Mouse (Mus musculus) forebrain, embryonic 12.5 days (tissue): ENCODE results near the gene Urgcp. TPM values are rescaled to one million over a fixed set of nuclear protein-coding genes. Genes with fewer than 3 reads are reported as not detected.
A peak's percentile ranks its signal among the peaks of the same experiment; 100 is the strongest.
"Not testable (repeated sequence)": the region's sequence is repeated elsewhere in the genome, so short reads cannot be mapped to it uniquely, and the experiment has no call there.

Experiments
- ATAC-seq: fragments of 200-750 bp; cut with Nextera tagmentation; 2 replicates; pipeline ENCODE4 v1.8.0; 2017; ENCODE audit warnings: moderate TSS enrichment; ENCODE audit not compliant: low FRiP score
- H3K27ac ChIP-seq: fragments of 300-500 bp; sonication (generic); 2 replicates; pipeline ENCODE4 v1.5.1; 2016; ENCODE audit warnings: mild to moderate bottlenecking
- H3K27me3 ChIP-seq: fragments of 300-500 bp; sonication (generic); 2 replicates; pipeline ENCODE4 v1.6.1; 2016; ENCODE audit warnings: mild to moderate bottlenecking
- H3K36me3 ChIP-seq: fragments of 300-500 bp; sonication (generic); replicated peaks from 2 replicates; pipeline ENCODE4 v1.6.1; 2016; ENCODE audit warnings: mild to moderate bottlenecking
- H3K4me1 ChIP-seq: fragments of 300-500 bp; sonication (generic); 2 replicates; pipeline ENCODE4 v1.6.1; 2016
- H3K4me2 ChIP-seq: fragments of 300-500 bp; sonication (generic); 2 replicates; pipeline ENCODE4 v1.6.1; 2016; ENCODE audit warnings: mild to moderate bottlenecking, moderate library complexity
- H3K4me3 ChIP-seq: fragments of 300-500 bp; sonication (generic); replicated peaks from 2 replicates; pipeline ENCODE4 v1.5.1; 2016; ENCODE audit warnings: mild to moderate bottlenecking
- H3K9ac ChIP-seq: fragments of 300-500 bp; sonication (generic); 2 replicates; pipeline ENCODE4 v1.6.1; 2016; ENCODE audit warnings: mild to moderate bottlenecking
- H3K9me3 ChIP-seq: fragments of 300-500 bp; sonication (generic); 2 replicates; pipeline ENCODE4 v1.6.1; 2016
- WGBS: fragments of 180-500 bp; shearing (Covaris S2); methylation state at CpG from one replicate; pipeline ENCODE4 v1.1.7; 2016; 5-methylcytosine and 5-hydroxymethylcytosine counted together
- polyA plus RNA-seq: library from polyadenylated mRNA; unstranded; fragments of >200 nt; fragmentation: Nextera tagmentation; extraction: Ambion mirVana; gene quantifications from 2 replicates; pipeline ENCODE4 v1.2.1, GENCODE M21; 2016

Gene Urgcp
- polyA plus RNA-seq, result 24.8 and 26.2 TPM in 2 replicates

DNA sequence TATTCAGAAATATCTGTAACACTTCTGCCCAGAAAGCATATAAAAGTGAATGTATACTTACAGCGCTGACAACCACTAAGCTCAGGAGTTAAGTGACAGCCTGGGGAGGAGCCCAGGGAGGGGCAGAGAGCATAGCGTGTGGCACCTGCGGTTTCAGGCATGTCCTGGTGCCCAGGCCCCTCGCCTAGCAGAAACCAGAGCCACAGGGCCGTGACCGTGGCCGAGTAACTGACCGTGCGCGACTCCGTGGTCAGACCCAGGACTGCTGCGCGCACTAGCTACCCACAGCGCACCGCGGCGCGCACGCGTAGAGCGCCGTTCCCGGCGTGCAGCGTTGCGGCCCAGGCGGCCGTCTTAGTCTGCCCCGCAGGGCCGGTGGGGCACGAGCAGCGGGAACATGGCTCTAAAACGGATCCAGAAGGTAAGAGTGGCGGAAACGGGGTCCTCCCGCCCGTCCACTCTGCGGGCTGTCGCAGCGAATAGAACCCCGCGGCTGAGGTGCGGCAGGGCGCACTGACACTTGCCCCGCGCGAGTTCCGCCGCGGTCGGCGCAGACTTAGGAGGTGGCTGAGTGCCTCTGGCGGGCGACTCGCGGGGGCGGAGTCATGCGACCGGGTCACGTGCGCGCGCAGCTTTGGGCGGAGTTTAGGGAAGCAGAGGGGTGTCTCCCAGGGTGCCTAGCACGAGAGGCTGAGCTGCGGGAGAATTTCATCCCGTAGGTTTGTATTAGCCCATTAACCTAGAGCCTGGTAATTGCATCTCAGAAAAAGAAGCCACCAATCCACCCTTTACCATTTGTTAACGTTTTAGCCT lies at the start of gene Urgcp:
Gene Urgcp (minus strand): TSS at position 557 of the 813 bp plus-strand sequence.
- Histone ChIP-seq H3K27ac (peak within 1 kb of the TSS; percentile 91), H3K27me3 (no peaks in the 10 kb centered on the region), H3K9ac (peak within 1 kb of the TSS; percentile 86), H3K36me3 (no peaks in the 10 kb centered on the region), H3K4me3 (peak within 1 kb of the TSS; percentile 75), H3K4me2 (peak within 1 kb of the TSS; percentile 68), H3K9me3 (no peaks in the 10 kb centered on the region), H3K4me1 (peaks cover 13% of the 10 kb centered on the region)
- under 1% methylated on average over 68 of the region's 68 CpGs for WGBS
- peak; percentile 99 for ATAC-seq

DNA sequence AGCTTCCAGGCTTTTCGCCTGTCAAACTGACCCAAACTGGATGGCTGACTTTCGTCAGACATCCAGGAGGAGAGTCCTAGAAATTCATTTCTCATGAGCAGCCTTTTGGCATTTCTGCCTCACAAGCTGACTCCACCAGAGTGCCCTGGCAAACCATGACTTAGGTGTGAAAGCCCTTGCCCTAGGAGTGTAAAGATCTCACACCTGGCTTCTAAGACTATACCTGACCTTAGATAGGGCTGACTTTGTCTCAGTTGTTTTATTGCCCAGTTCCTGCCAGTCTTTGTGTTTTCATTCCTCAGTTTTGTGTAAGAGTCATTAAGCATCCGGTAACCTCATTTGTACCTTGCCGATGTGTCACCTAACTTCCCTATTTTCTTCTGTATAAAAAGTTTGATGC lies 47.3 kb upstream of the Urgcp start:
- 90% methylated on average over 4 of the region's 4 CpGs for WGBS
- H3K9ac ChIP-seq, H3K36me3 ChIP-seq, H3K4me1 ChIP-seq, H3K9me3 ChIP-seq, ATAC-seq, H3K27me3 ChIP-seq, H3K27ac ChIP-seq, H3K4me2 ChIP-seq, H3K4me3 ChIP-seq: not testable (repeated sequence)

DNA sequence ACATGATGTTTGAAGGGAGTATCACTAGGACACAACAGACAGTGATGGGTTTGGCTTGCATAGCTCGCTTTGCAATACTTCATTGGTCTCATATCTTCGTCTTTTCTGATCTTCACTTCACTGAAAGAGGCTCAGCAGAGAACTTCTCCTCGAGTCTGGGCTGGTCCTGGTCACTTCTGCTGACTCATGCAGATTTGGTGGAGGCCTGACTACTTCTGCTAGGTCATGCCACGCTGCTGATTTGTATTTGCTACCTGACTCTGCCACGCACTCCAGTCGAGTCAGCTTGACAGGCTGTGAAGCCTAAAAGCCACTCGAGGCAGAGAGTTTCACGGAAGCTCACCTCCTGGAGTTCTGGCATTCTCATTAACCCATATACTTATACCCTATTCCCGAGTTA lies 45.8 kb upstream of the Urgcp start:
- Histone ChIP-seq H3K9me3 (peaks cover 2% of the 10 kb centered on the region; the same call in 1 of the 2 replicates), H3K9ac (no peak overlapping the region), H3K4me2 (no peak overlapping the region), H3K4me3 (no peak overlapping the region), H3K36me3 (no peaks in the 10 kb centered on the region), H3K4me1 (peaks cover 6% of the 10 kb centered on the region; the same call in 1 of the 2 replicates), H3K27ac (no peak overlapping the region), H3K27me3 (no peaks in the 10 kb centered on the region)
- 83% methylated on average over 9 of the region's 9 CpGs for WGBS
- no peak for ATAC-seq

GRCm38 (mm10) chr11:5805711-5806110 lies 43.5 kb upstream of the Urgcp start:
- WGBS, result 91% methylated on average over 3 of the region's 3 CpGs
- H3K4me3 ChIP-seq, result no peak overlapping the region

GRCm38 (mm10) chr11:5804174-5804573 lies 42.0 kb upstream of the Urgcp start:
- Histone ChIP-seq H3K9me3 (peaks cover 2% of the 10 kb centered on the region; the same call in 1 of the 2 replicates), H3K9ac (no peak overlapping the region), H3K4me2 (no peak overlapping the region), H3K4me1 (peaks cover 6% of the 10 kb centered on the region; the same call in 1 of the 2 replicates), H3K36me3 (peaks cover 26% of the 10 kb centered on the region), H3K4me3 (no peak overlapping the region), H3K27me3 (no peaks in the 10 kb centered on the region), H3K27ac (no peak overlapping the region)
- 82% methylated on average over 5 of the region's 5 CpGs for WGBS
- ATAC-seq, result no peak

More at GRCm38 (mm10) chr11:5805711-5806110, 43.5 kb upstream of the Urgcp start:
- peaks cover 6% of the 10 kb centered on the region; the same call in 1 of the 2 replicates for H3K4me1 ChIP-seq
- peaks cover 11% of the 10 kb centered on the region for H3K36me3 ChIP-seq
- ATAC-seq, result no peak
- H3K4me2 ChIP-seq, result no peak overlapping the region
- no peak overlapping the region for H3K9ac ChIP-seq
- peaks cover 2% of the 10 kb centered on the region; the same call in 1 of the 2 replicates for H3K9me3 ChIP-seq
- H3K27me3 ChIP-seq, result no peaks in the 10 kb centered on the region
- no peak overlapping the region for H3K27ac ChIP-seq

DNA sequence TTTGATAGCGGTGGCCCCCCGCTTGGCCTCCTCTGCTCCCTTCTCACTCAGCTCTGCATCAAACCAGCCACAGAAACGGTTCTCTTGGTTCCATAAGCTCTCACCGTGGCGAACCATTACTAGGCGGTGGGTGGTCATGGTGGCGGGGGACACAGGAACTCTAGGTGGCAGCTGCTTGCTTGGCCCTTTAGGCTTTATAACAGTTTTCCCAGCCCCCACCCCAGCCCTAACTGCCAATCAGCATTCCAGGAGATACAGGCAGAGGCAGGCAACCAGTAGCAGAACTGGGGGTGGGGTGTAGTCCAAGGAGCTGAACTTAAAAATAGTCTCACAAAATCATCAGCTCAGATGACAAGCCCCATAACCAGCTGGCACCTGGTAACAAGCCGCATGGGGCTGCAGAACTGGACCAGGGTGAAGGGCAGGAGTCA lies 41.4 kb upstream of the Urgcp start, which contains the start of gene Pgam2:
Gene Pgam2 (minus strand): TSS at position 183 of the 431 bp plus-strand sequence.
- Histone ChIP-seq H3K27ac (no peak within 1 kb of the TSS), H3K36me3 (peaks cover 32% of the 10 kb centered on the region), H3K4me1 (peaks cover 6% of the 10 kb centered on the region; the same call in 1 of the 2 replicates), H3K9me3 (peaks cover 2% of the 10 kb centered on the region; the same call in 1 of the 2 replicates), H3K9ac (no peak within 1 kb of the TSS; the same call in 1 of the 2 replicates), H3K27me3 (no peaks in the 10 kb centered on the region), H3K4me2 (no peak within 1 kb of the TSS), H3K4me3 (no peak within 1 kb of the TSS)
- 59% methylated on average over 8 of the region's 8 CpGs for WGBS
- ATAC-seq, result peak; percentile 19; the same call in 1 of the 2 replicates

DNA sequence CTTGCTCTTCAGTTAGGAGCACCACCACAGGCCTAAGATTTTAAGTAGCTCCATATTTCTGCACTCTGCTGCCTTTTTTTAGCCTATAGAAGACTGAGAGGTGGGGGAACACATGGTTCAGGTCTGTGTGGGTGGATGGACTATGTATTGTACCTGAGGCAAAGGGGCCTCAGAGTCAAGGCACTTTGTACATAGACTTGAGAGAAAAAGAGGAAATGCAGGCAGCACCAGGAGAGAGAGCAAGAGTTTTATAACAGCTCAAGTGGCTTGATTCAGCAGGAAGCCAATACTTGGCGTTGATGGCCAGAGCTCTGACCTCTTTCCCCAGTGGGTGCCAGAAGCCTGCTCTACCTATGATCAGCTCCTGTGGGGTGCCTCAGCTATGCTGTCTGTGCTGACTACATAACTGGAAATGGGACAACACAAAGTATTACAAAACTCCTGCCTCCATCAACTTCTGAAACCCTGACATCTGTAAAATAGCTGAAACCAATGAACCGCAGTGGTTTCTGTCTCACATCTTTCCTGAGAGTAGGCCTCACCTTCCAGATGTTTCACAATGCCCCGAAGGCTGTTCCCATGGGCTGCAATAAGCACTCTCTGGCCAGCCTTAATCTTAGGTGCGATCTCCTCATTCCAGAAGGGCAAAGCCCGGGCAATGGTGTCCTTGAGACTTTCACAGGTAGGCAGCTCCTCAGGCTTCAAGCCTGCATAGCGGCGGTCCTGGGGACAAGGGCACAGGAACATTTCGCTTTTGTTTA lies 40.5 kb upstream of the Urgcp start:
- no peaks in the 10 kb centered on the region for H3K27me3 ChIP-seq
- no peak overlapping the region for H3K4me2 ChIP-seq
- peaks cover 40% of the 10 kb centered on the region for H3K36me3 ChIP-seq
- H3K4me1 ChIP-seq, result peaks cover 6% of the 10 kb centered on the region; the same call in 1 of the 2 replicates
- no peak overlapping the region; the same call in 1 of the 2 replicates for H3K9ac ChIP-seq
- H3K4me3 ChIP-seq, result no peak overlapping the region
- WGBS, result 85% methylated on average over 8 of the region's 8 CpGs
- no peak overlapping the region for H3K27ac ChIP-seq
- H3K9me3 ChIP-seq, result peaks cover 2% of the 10 kb centered on the region; the same call in 1 of the 2 replicates
- 0 out of 2 replicates have a peak, but pooled peaks have one; percentile 10 for ATAC-seq

- 0 out of 2 replicates have a peak, but pooled peaks have one; percentile 24 for ATAC-seq
- Histone ChIP-seq H3K9ac (no peak overlapping the region), H3K27me3 (no peaks in the 10 kb centered on the region), H3K36me3 (peaks cover 46% of the 10 kb centered on the region), H3K4me3 (no peak overlapping the region), H3K4me1 (peaks cover 6% of the 10 kb centered on the region; the same call in 1 of the 2 replicates), H3K9me3 (no peaks in the 10 kb centered on the region), H3K27ac (no peak overlapping the region), H3K4me2 (no peak overlapping the region)
- WGBS, result 74% methylated on average over 12 of the region's 12 CpGs
Measured at GRCm38 (mm10) chr11:5802005-5802404, 39.8 kb upstream of the Urgcp start.

DNA sequence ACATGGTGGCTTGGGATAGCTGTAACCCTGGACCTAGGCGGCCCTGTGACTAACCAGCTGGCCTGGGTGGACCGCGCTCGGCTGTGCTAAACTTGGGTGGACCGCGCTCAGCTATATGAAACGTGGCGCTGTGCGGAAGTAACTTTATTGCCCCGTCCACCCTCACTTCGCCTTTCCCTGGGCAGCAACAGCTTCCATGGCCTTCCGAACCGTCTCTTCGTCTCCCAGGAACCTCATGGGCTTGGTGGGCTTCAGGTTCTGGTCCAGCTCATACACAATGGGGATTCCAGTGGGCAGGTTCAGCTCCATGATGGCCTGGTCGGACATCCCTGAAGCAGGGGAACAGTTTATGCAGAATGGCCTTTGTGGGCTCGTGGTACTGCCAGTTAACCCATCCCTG lies 39.3 kb upstream of the Urgcp start:
- WGBS, result 97% methylated on average over 16 of the region's 16 CpGs
- no peak for ATAC-seq
- peaks cover 6% of the 10 kb centered on the region; the same call in 1 of the 2 replicates for H3K4me1 ChIP-seq
- no peaks in the 10 kb centered on the region for H3K27me3 ChIP-seq
- H3K9ac ChIP-seq, result no peak overlapping the region
- H3K36me3 ChIP-seq, result peaks cover 51% of the 10 kb centered on the region
- H3K4me3 ChIP-seq, result no peak overlapping the region
- no peak overlapping the region for H3K27ac ChIP-seq
- H3K9me3 ChIP-seq, result no peaks in the 10 kb centered on the region
- no peak overlapping the region for H3K4me2 ChIP-seq

GRCm38 (mm10) chr11:5799621-5800490 lies 37.7 kb upstream of the Urgcp start:
- H3K9me3 ChIP-seq, result no peaks in the 10 kb centered on the region
- WGBS, result 89% methylated on average over 17 of the region's 17 CpGs
- peaks cover 66% of the 10 kb centered on the region for H3K36me3 ChIP-seq
- no peak overlapping the region for H3K27ac ChIP-seq
- H3K9ac ChIP-seq, result no peak overlapping the region
- no peaks in the 10 kb centered on the region for H3K27me3 ChIP-seq
- ATAC-seq, result no peak
- H3K4me2 ChIP-seq, result no peak overlapping the region
- no peak overlapping the region for H3K4me3 ChIP-seq
- H3K4me1 ChIP-seq, result peaks cover 6% of the 10 kb centered on the region; the same call in 1 of the 2 replicates

GRCm38 (mm10) chr11:5797928-5798327 lies 35.8 kb upstream of the Urgcp start:
- Histone ChIP-seq H3K4me3 (no peak overlapping the region), H3K4me2 (no peak overlapping the region), H3K9me3 (no peaks in the 10 kb centered on the region), H3K36me3 (peaks cover 84% of the 10 kb centered on the region), H3K27me3 (no peaks in the 10 kb centered on the region), H3K27ac (no peak overlapping the region), H3K9ac (no peak overlapping the region), H3K4me1 (no peaks in the 10 kb centered on the region)
- ATAC-seq, result no peak
- 93% methylated on average over 5 of the region's 5 CpGs for WGBS
